Mouse (Mus musculus): ENCODE data around the gene Tpp1. TPM values are rescaled to one million over a fixed set of nuclear protein-coding genes. Genes with fewer than 3 reads are reported as not detected.

Tpp1 gene
- total RNA-seq (2021): 10 to 100 TPM; 30.7 to 35.0 TPM
- long read RNA-seq, experiment 1, transcript Tpp1-201 (13 exons, 3,558 nt): major isoform, 13 of 22 reads
- long read RNA-seq, experiment 1, partial matches to known transcripts: 5 of 22 reads
- long read RNA-seq, experiment 1, other reads (novel, unspliced or antisense): 4 of 22 reads
- long read RNA-seq, experiment 2, transcript Tpp1-201 (13 exons, 3,558 nt): major isoform, 30 of 38 reads
- long read RNA-seq, experiment 2, partial matches to known transcripts: 8 of 38 reads
- long read RNA-seq, experiment 2, other reads (novel, unspliced or antisense): 0 of 38 reads

GRCm38 (mm10) chr7:105751491-105752433 is at the start of gene Tpp1:
TSS of gene Tpp1 (minus strand) at chr7:105752235.
- intact Hi-C loops (cut with DNase I; ENCODE audit: low total_unique reads): loop anchor here (10.0 kb wide), 1 partner anchor 53 kb away; no protein-coding TSS in a partner anchor
- DNase-seq: peak; percentile 89

GRCm38 (mm10) chr7:105796972-105797371 is 44.9 kb upstream of the Tpp1 start:
- intact Hi-C loops (cut with DNase I; ENCODE audit: low total_unique reads): no loop called here
- no peak for DNase-seq

GRCm38 (mm10) chr7:105795759-105796366 is 43.8 kb upstream of the Tpp1 start:
- intact Hi-C loops (cut with DNase I; ENCODE audit: low total_unique reads): no loop called here
- DNase-seq: no peak

GRCm38 (mm10) chr7:105793701-105794100 is 41.7 kb upstream of the Tpp1 start:
- no peak for DNase-seq
- intact Hi-C loops (cut with DNase I; ENCODE audit: low total_unique reads): no loop called here

GRCm38 (mm10) chr7:105791147-105791546 is 39.1 kb upstream of the Tpp1 start:
- intact Hi-C loops (cut with DNase I; ENCODE audit: low total_unique reads): no loop called here

GRCm38 (mm10) chr7:105787285-105788140 is 35.5 kb upstream of the Tpp1 start, which contains the start of gene Dchs1:
TSS of gene Dchs1 (minus strand) at chr7:105787654.
- intact Hi-C loops (cut with DNase I; ENCODE audit: low total_unique reads): no loop called here
- peak; percentile 40 for DNase-seq

More at GRCm38 (mm10) chr7:105791147-105791546, 39.1 kb upstream of the Tpp1 start:
- DNase-seq: no peak

- no peak for DNase-seq
- intact Hi-C loops (cut with DNase I; ENCODE audit: low total_unique reads): no loop called here
Observed at GRCm38 (mm10) chr7:105786506-105787284, 34.7 kb upstream of the Tpp1 start.

- no peak for DNase-seq
- intact Hi-C loops (cut with DNase I; ENCODE audit: low total_unique reads): no loop called here
Observed at GRCm38 (mm10) chr7:105784556-105784955, 32.5 kb upstream of the Tpp1 start.

- intact Hi-C loops (cut with DNase I; ENCODE audit: low total_unique reads): no loop called here
- DNase-seq: no peak
Observed at GRCm38 (mm10) chr7:105783861-105784260, 31.8 kb upstream of the Tpp1 start.

- intact Hi-C loops (cut with DNase I; ENCODE audit: low total_unique reads): no loop called here
Observed at GRCm38 (mm10) chr7:105778553-105779265, 26.7 kb upstream of the Tpp1 start.

GRCm38 (mm10) chr7:105777797-105778552 is 25.9 kb upstream of the Tpp1 start:
- intact Hi-C loops (cut with DNase I; ENCODE audit: low total_unique reads): no loop called here
- DNase-seq: peak; percentile 84

More at GRCm38 (mm10) chr7:105778553-105779265, 26.7 kb upstream of the Tpp1 start:
- DNase-seq: peak; percentile 48

GRCm38 (mm10) chr7:105777316-105777715 is 25.3 kb upstream of the Tpp1 start:
- DNase-seq: no peak
- intact Hi-C loops (cut with DNase I; ENCODE audit: low total_unique reads): no loop called here

GRCm38 (mm10) chr7:105776026-105776425 is 24.0 kb upstream of the Tpp1 start:
- intact Hi-C loops (cut with DNase I; ENCODE audit: low total_unique reads): no loop called here
- DNase-seq: no peak

GRCm38 (mm10) chr7:105774661-105775060 is 22.6 kb upstream of the Tpp1 start:
- intact Hi-C loops (cut with DNase I; ENCODE audit: low total_unique reads): no loop called here
- no peak for DNase-seq

GRCm38 (mm10) chr7:105773041-105773440 is 21.0 kb upstream of the Tpp1 start:
- intact Hi-C loops (cut with DNase I; ENCODE audit: low total_unique reads): no loop called here
- no peak for DNase-seq

GRCm38 (mm10) chr7:105772331-105772730 is 20.3 kb upstream of the Tpp1 start:
- intact Hi-C loops (cut with DNase I; ENCODE audit: low total_unique reads): no loop called here
- DNase-seq: no peak

- intact Hi-C loops (cut with DNase I; ENCODE audit: low total_unique reads): no loop called here
- peak; percentile 57 for DNase-seq
Observed at GRCm38 (mm10) chr7:105769959-105770358, 17.9 kb upstream of the Tpp1 start.
